In the genomic region with DNA sequence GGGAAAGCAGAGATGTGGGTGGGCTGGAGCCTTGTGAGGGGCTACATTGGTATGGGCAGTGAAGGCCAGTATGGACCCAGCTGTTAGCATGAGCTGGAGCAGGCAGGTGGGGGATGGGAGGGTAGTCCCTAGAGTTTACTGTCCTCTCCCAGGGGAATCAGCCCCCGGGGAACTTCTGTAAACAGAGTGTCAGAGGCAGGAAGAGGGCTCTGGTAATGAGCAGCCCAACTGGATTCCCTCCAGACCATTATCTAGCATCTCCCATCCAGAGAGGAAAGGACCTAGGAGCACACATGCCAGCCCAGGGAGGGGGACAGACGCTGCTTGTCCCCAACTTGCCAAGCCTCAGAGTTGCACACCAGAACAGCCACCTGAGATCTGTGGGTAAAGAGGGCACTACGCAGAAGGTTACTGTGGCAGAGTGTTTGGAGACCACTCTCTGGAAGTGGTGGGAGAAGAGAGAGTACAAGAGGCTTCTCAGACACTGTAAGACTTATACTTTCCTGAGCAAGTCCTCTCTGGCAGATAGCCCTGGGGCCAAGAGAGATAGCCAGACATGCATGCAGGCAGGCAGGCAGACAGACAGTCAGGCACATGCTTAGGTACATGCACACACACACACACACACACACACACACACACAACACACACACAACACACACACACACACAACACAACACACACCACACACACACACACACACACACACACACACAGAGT, we compare ENCODE assay signal across 7 mouse cellular contexts. TPM values are rescaled to one million over a fixed set of nuclear protein-coding genes. Genes with fewer than 3 reads are reported as not detected.
DNase-seq lines count a peak whose midpoint lies in the region; ATAC-seq lines count a peak whose summit lies in the region.

No protein-coding gene starts in this region.

- no peaks in the 10 kb centered on the region for H3K9me3 ChIP-seq in embryonic facial prominence, embryonic 14.5 days (ENCODE audit: control insufficient read depth, low read length)
- H3K9me3 ChIP-seq in heart, embryonic 16.5 days (replicated peaks; ENCODE audit: control insufficient read depth, low read length), result no peaks in the 10 kb centered on the region
- H3K9me3 ChIP-seq in limb, embryonic 10.5 days (replicated peaks), result no peaks in the 10 kb centered on the region
- H3K9me3 ChIP-seq in midbrain, embryonic 11.5 days (ENCODE audit: control insufficient read depth, low read length), result no peaks in the 10 kb centered on the region

- H3K36me3 ChIP-seq in embryonic facial prominence, embryonic 14.5 days (ENCODE audit: control insufficient read depth, insufficient read depth, low read length), result peaks cover 16% of the 10 kb centered on the region
- H3K36me3 ChIP-seq in heart, embryonic 16.5 days (ENCODE audit: control insufficient read depth, insufficient read depth), result no peaks in the 10 kb centered on the region
- peaks cover 54% of the 10 kb centered on the region for H3K36me3 ChIP-seq in limb, embryonic 10.5 days
- H3K36me3 ChIP-seq in midbrain, embryonic 11.5 days (ENCODE audit: control insufficient read depth, insufficient read depth, low read length), result no peaks in the 10 kb centered on the region

- peaks cover 40% of the 10 kb centered on the region for H3K4me1 ChIP-seq in embryonic facial prominence, embryonic 14.5 days (ENCODE audit: control insufficient read depth, insufficient read depth, low read length)
- peaks cover 66% of the 10 kb centered on the region for H3K4me1 ChIP-seq in heart, embryonic 16.5 days (ENCODE audit: control insufficient read depth, insufficient read depth, low read length)
- H3K4me1 ChIP-seq in limb, embryonic 10.5 days, result peaks cover 74% of the 10 kb centered on the region
- H3K4me1 ChIP-seq in midbrain, embryonic 11.5 days (ENCODE audit: control insufficient read depth, insufficient read depth, low read length), result peaks cover 12% of the 10 kb centered on the region

- no peak for DNase-seq in embryonic facial prominence, embryonic 14.5 days (ENCODE audit: low spot score)
- DNase-seq in limb, embryonic 10.5 days (ENCODE audit: low spot score), result no peak
- DNase-seq in midbrain, embryonic 11.5 days (ENCODE audit: low spot score, missing footprints), result no peak
- no peak for DNase-seq in urinary bladder, postnatal 36 days (ENCODE audit: low spot score in 2 of 2)
- DNase-seq in cerebellum, adult 9-11 months, result no peak
- DNase-seq in gastrocnemius, postnatal 25 days, result no peak

- peak overlapping the region; percentile 77 for H3K27ac ChIP-seq in embryonic facial prominence, embryonic 14.5 days (replicated peaks; ENCODE audit: low read depth, low read length)
- peak overlapping the region; percentile 94 for H3K27ac ChIP-seq in heart, embryonic 16.5 days (ENCODE audit: low read length)
- peak overlapping the region; percentile 87 for H3K27ac ChIP-seq in limb, embryonic 10.5 days
- H3K27ac ChIP-seq in midbrain, embryonic 11.5 days (ENCODE audit: low read depth, low read length), result no peak overlapping the region

- H3K4me3 ChIP-seq in embryonic facial prominence, embryonic 14.5 days (ENCODE audit: low read depth, low read length), result peak overlapping the region; percentile 64
- H3K4me3 ChIP-seq in heart, embryonic 16.5 days (ENCODE audit: low read length), result peak overlapping the region; percentile 86
- H3K4me3 ChIP-seq in limb, embryonic 10.5 days, result peak overlapping the region; percentile 74
- no peak overlapping the region for H3K4me3 ChIP-seq in midbrain, embryonic 11.5 days (ENCODE audit: low read depth, low read length)

- 30% methylated on average over 3 of the region's 3 CpGs for WGBS in embryonic facial prominence, embryonic 14.5 days
- WGBS in heart, embryonic 16.5 days, result 28% methylated on average over 3 of the region's 3 CpGs
- WGBS in limb, embryonic 10.5 days, result 29% methylated on average over 3 of the region's 3 CpGs
- 57% methylated on average over 3 of the region's 3 CpGs for WGBS in midbrain, embryonic 11.5 days

- H3K27me3 ChIP-seq in embryonic facial prominence, embryonic 14.5 days (replicated peaks; ENCODE audit: control insufficient read depth, insufficient read depth, low read length), result no peaks in the 10 kb centered on the region
- H3K27me3 ChIP-seq in heart, embryonic 16.5 days (ENCODE audit: control insufficient read depth, insufficient read depth, low read length), result no peaks in the 10 kb centered on the region
- no peaks in the 10 kb centered on the region for H3K27me3 ChIP-seq in limb, embryonic 10.5 days (ENCODE audit: low read depth, poor library complexity, severe bottlenecking)
- H3K27me3 ChIP-seq in midbrain, embryonic 11.5 days (ENCODE audit: control insufficient read depth, insufficient read depth, low read length), result no peaks in the 10 kb centered on the region

- ATAC-seq in embryonic facial prominence, embryonic 14.5 days (ENCODE audit: low read depth), result no peak
- ATAC-seq in heart, embryonic 16.5 days (replicated peaks; ENCODE audit: extremely low read depth, insufficient read depth, low FRiP score), result no peak
- no peak for ATAC-seq in midbrain, embryonic 11.5 days (ENCODE audit: low FRiP score)

- H3K9ac ChIP-seq in embryonic facial prominence, embryonic 14.5 days (ENCODE audit: low read depth, low read length), result peak overlapping the region; percentile 75
- H3K9ac ChIP-seq in heart, embryonic 16.5 days (ENCODE audit: low read length), result peak overlapping the region; percentile 91
- H3K9ac ChIP-seq in midbrain, embryonic 11.5 days (ENCODE audit: low read length), result peak overlapping the region; percentile 64; the same call in 1 of the 2 replicates

- peak overlapping the region; percentile 66 for H3K4me2 ChIP-seq in embryonic facial prominence, embryonic 14.5 days (ENCODE audit: low read depth, low read length)
- peak overlapping the region; percentile 94 for H3K4me2 ChIP-seq in heart, embryonic 16.5 days (ENCODE audit: low read depth, low read length)
- H3K4me2 ChIP-seq in midbrain, embryonic 11.5 days, result peak overlapping the region; percentile 68

RNA-seq across cellular contexts. Expression of a gene that starts 1.5 kb away (rescaled TPM):
- 57.6 and 57.7 TPM in 2 replicates for polyA plus RNA-seq in embryonic facial prominence, embryonic 14.5 days (2014; fragmentation: Nextera tagmentation; extraction: Ambion mirVana)
- 87.5 and 88.7 TPM in 2 replicates for polyA plus RNA-seq in heart, embryonic 16.5 days (2015; fragmentation: Nextera tagmentation; extraction: Ambion mirVana)
- polyA plus RNA-seq in limb, embryonic 10.5 days (2016; fragmentation: Nextera tagmentation; extraction: Ambion mirVana), result 64.1 and 70.2 TPM in 2 replicates
- polyA plus RNA-seq in midbrain, embryonic 11.5 days (2014; fragmentation: Nextera tagmentation; extraction: Ambion mirVana), result 53.4 and 57.0 TPM in 2 replicates
- total RNA-seq in gastrocnemius, postnatal 25 days (2021), result 10 to 100 TPM; 91.1 to 93.8 TPM

RNA-seq across cellular contexts. Expression of a gene that starts 1.5 kb away (rescaled TPM):
- 31.3 and 32.4 TPM in 2 replicates for polyA plus RNA-seq in embryonic facial prominence, embryonic 14.5 days (2014; fragmentation: Nextera tagmentation; extraction: Ambion mirVana)
- 15.7 and 17.2 TPM in 2 replicates for polyA plus RNA-seq in heart, embryonic 16.5 days (2015; fragmentation: Nextera tagmentation; extraction: Ambion mirVana)
- polyA plus RNA-seq in limb, embryonic 10.5 days (2016; fragmentation: Nextera tagmentation; extraction: Ambion mirVana), result 22.5 and 28.3 TPM in 2 replicates
- 6.1 and 7.0 TPM in 2 replicates for polyA plus RNA-seq in midbrain, embryonic 11.5 days (2014; fragmentation: Nextera tagmentation; extraction: Ambion mirVana)
- total RNA-seq in gastrocnemius, postnatal 25 days (2021), result 1 to 10 TPM; 4.6 to 4.8 TPM

RNA-seq across cellular contexts. Expression of a gene that starts 16.5 kb away (rescaled TPM):
- polyA plus RNA-seq in embryonic facial prominence, embryonic 14.5 days (2014; fragmentation: Nextera tagmentation; extraction: Ambion mirVana), result 90.8 and 90.9 TPM in 2 replicates
- polyA plus RNA-seq in heart, embryonic 16.5 days (2015; fragmentation: Nextera tagmentation; extraction: Ambion mirVana), result 91.2 and 122 TPM in 2 replicates
- 108 and 113 TPM in 2 replicates for polyA plus RNA-seq in limb, embryonic 10.5 days (2016; fragmentation: Nextera tagmentation; extraction: Ambion mirVana)
- polyA plus RNA-seq in midbrain, embryonic 11.5 days (2014; fragmentation: Nextera tagmentation; extraction: Ambion mirVana), result 97.1 and 99.1 TPM in 2 replicates
- total RNA-seq in gastrocnemius, postnatal 25 days (2021), result 10 to 100 TPM; 87.2 to 90.6 TPM

RNA-seq across cellular contexts. Expression of a gene that starts 38.3 kb away (rescaled TPM):
- 11.5 and 16.1 TPM in 2 replicates for polyA plus RNA-seq in embryonic facial prominence, embryonic 14.5 days (2014; fragmentation: Nextera tagmentation; extraction: Ambion mirVana)
- polyA plus RNA-seq in heart, embryonic 16.5 days (2015; fragmentation: Nextera tagmentation; extraction: Ambion mirVana), result 13.7 TPM in 2 replicates
- 21.8 and 22.9 TPM in 2 replicates for polyA plus RNA-seq in limb, embryonic 10.5 days (2016; fragmentation: Nextera tagmentation; extraction: Ambion mirVana)
- polyA plus RNA-seq in midbrain, embryonic 11.5 days (2014; fragmentation: Nextera tagmentation; extraction: Ambion mirVana), result 13.6 TPM in 2 replicates
- 10 to 100 TPM; 12.9 to 19.0 TPM for total RNA-seq in gastrocnemius, postnatal 25 days (2021)

RNA-seq across cellular contexts. Expression of a gene that starts 46.8 kb away (rescaled TPM):
- 34.7 and 36.3 TPM in 2 replicates for polyA plus RNA-seq in embryonic facial prominence, embryonic 14.5 days (2014; fragmentation: Nextera tagmentation; extraction: Ambion mirVana)
- 12.3 and 14.2 TPM in 2 replicates for polyA plus RNA-seq in heart, embryonic 16.5 days (2015; fragmentation: Nextera tagmentation; extraction: Ambion mirVana)
- polyA plus RNA-seq in limb, embryonic 10.5 days (2016; fragmentation: Nextera tagmentation; extraction: Ambion mirVana), result 27.0 and 30.7 TPM in 2 replicates
- 16.6 and 27.2 TPM in 2 replicates for polyA plus RNA-seq in midbrain, embryonic 11.5 days (2014; fragmentation: Nextera tagmentation; extraction: Ambion mirVana)
- 1 to 10 TPM; 7.0 to 7.1 TPM for total RNA-seq in gastrocnemius, postnatal 25 days (2021)
